Mouse (Mus musculus): ENCODE data around the gene Catip. TPM values are rescaled to one million over a fixed set of nuclear protein-coding genes. Genes with fewer than 3 reads are reported as not detected.

The Catip gene
- polyA plus RNA-seq, 1 experiment from 2014 or later = 0.62 TPM

MicroRNAs within 50 kb of the gene (microRNA counts, 519-probe panel; counts per million panel counts)
- 4,133 counts per million, percentile 77 among the panel's probes with 10 or more counts for microRNA mmu-miR-26b

Small RNAs within 50 kb of the gene (microRNA-seq; reads per million reads assigned to microRNA genes)
- gene Mir26b = 17,968 reads per million, percentile 97 among the genes with 10 or more reads in this experiment

Other genes with a start within 250 kb of the Catip start
- gene Tns1, start 237.7 kb upstream of the Catip start, polyA plus RNA-seq (2015; fragmentation: Nextera tagmentation; extraction: Ambion mirVana) = 9.6 and 13.2 TPM in 2 replicates
- gene Rufy4, start 236.6 kb upstream of the Catip start, polyA plus RNA-seq (2015; fragmentation: Nextera tagmentation; extraction: Ambion mirVana) = 0.31 and 0.42 TPM in 2 replicates
- gene Cxcr2, start 208.1 kb upstream of the Catip start, polyA plus RNA-seq (2015; fragmentation: Nextera tagmentation; extraction: Ambion mirVana) = 0.09 TPM in 2 replicates
- gene Cxcr1, start 167.5 kb upstream of the Catip start, polyA plus RNA-seq (2015; fragmentation: Nextera tagmentation; extraction: Ambion mirVana) = not detected in 2 replicates
- gene Arpc2, start 126.0 kb upstream of the Catip start, polyA plus RNA-seq (2015; fragmentation: Nextera tagmentation; extraction: Ambion mirVana) = 384 and 393 TPM in 2 replicates
- 0.24 and 0.31 TPM in 2 replicates for gene Gpbar1, start 83.6 kb upstream of the Catip start, polyA plus RNA-seq (2015; fragmentation: Nextera tagmentation; extraction: Ambion mirVana)
- 198 and 203 TPM in 2 replicates for gene Aamp, start 77.4 kb upstream of the Catip start, polyA plus RNA-seq (2015; fragmentation: Nextera tagmentation; extraction: Ambion mirVana)
- gene Pnkd, start 77.2 kb upstream of the Catip start, polyA plus RNA-seq (2015; fragmentation: Nextera tagmentation; extraction: Ambion mirVana) = 81.5 and 92.2 TPM in 2 replicates
- gene Tmbim1, start 56.5 kb upstream of the Catip start, polyA plus RNA-seq (2015; fragmentation: Nextera tagmentation; extraction: Ambion mirVana) = 6.3 and 7.1 TPM in 2 replicates
- gene Slc11a1, start 13.1 kb downstream of the Catip start, polyA plus RNA-seq (2015; fragmentation: Nextera tagmentation; extraction: Ambion mirVana) = 0.94 and 2.9 TPM in 2 replicates
- 17.2 and 18.6 TPM in 2 replicates for gene Ctdsp1, start 29.4 kb downstream of the Catip start, polyA plus RNA-seq (2015; fragmentation: Nextera tagmentation; extraction: Ambion mirVana)
- 0.20 and 0.30 TPM in 2 replicates for gene Vil1, start 47.3 kb downstream of the Catip start, polyA plus RNA-seq (2015; fragmentation: Nextera tagmentation; extraction: Ambion mirVana)
- 57.7 and 58.3 TPM in 2 replicates for gene Cnot9, start 143.9 kb downstream of the Catip start, polyA plus RNA-seq (2015; fragmentation: Nextera tagmentation; extraction: Ambion mirVana)
- gene Plcd4, start 180.8 kb downstream of the Catip start, polyA plus RNA-seq (2015; fragmentation: Nextera tagmentation; extraction: Ambion mirVana) = 2.2 and 2.9 TPM in 2 replicates
- 32.2 and 33.4 TPM in 2 replicates for gene Usp37, start 182.2 kb downstream of the Catip start, polyA plus RNA-seq (2015; fragmentation: Nextera tagmentation; extraction: Ambion mirVana)
- 7.9 and 9.0 TPM in 2 replicates for gene Zfp142, start 226.1 kb downstream of the Catip start, polyA plus RNA-seq (2015; fragmentation: Nextera tagmentation; extraction: Ambion mirVana)
- 21.1 and 24.4 TPM in 2 replicates for gene Bcs1l, start 226.2 kb downstream of the Catip start, polyA plus RNA-seq (2015; fragmentation: Nextera tagmentation; extraction: Ambion mirVana)
- gene Rnf25, start 239.3 kb downstream of the Catip start, polyA plus RNA-seq (2015; fragmentation: Nextera tagmentation; extraction: Ambion mirVana) = 42.9 and 49.3 TPM in 2 replicates
- gene Stk36, start 239.3 kb downstream of the Catip start, polyA plus RNA-seq (2015; fragmentation: Nextera tagmentation; extraction: Ambion mirVana) = 25.8 and 26.4 TPM in 2 replicates

Measured in midbrain, embryonic 13.5 days (tissue).